In genomic region chr10:110794564-110795205, GRCm38 (mm10) we compare ENCODE assay signal across 8 mouse cellular contexts. TPM values are rescaled to one million over a fixed set of nuclear protein-coding genes. Genes with fewer than 3 reads are reported as not detected.
DNase-seq lines count a peak whose midpoint lies in the region; ATAC-seq and TF ChIP-seq lines count a peak whose summit lies in the region.

No protein-coding gene starts in this region.

- DNase-seq in kidney, adult 18-20 months = peak; percentile 51
- no peak for DNase-seq in kidney, adult 11 months
- DNase-seq in Patski (ENCODE audit: low read depth, low spot score) = no peak
- peak; percentile 86 for DNase-seq in embryo, embryonic 10.5 days (ENCODE audit: low spot score)
- DNase-seq in heart, embryonic 10.5 days (ENCODE audit: low spot score) = peak; percentile 20
- peak; percentile 52 for DNase-seq in kidney, adult 9 months

- WGBS in heart, embryonic 10.5 days = 21% methylated on average over 12 of the region's 12 CpGs
- WGBS in lung, embryonic 16.5 days = 8% methylated on average over 12 of the region's 12 CpGs

- no peak overlapping the region for H3K9ac ChIP-seq in lung, embryonic 16.5 days (ENCODE audit: low read length)

- no peaks in the 10 kb centered on the region for H3K27me3 ChIP-seq in Patski
- no peaks in the 10 kb centered on the region for H3K27me3 ChIP-seq in heart, embryonic 10.5 days (ENCODE audit: insufficient read depth, poor library complexity, severe bottlenecking)
- H3K27me3 ChIP-seq in lung, embryonic 16.5 days (ENCODE audit: control insufficient read depth, insufficient read depth, low read depth, low read length) = no peaks in the 10 kb centered on the region

- H3K27ac ChIP-seq in heart, embryonic 10.5 days = no peak overlapping the region
- peak overlapping the region; percentile 38; the same call in 1 of the 2 replicates for H3K27ac ChIP-seq in lung, embryonic 16.5 days (ENCODE audit: low read length)

- CTCF ChIA-PET in Patski (lab: Charles Lee) = interaction anchor here (0.7 to 1.5 kb wide), 9 partner anchors 11 to 308 kb away, joined by 3 to 5 read pairs (median 4); no protein-coding TSS in a partner anchor

- peak overlapping the region; percentile 58 for H3K4me2 ChIP-seq in lung, embryonic 16.5 days (ENCODE audit: low read depth, low read length)

- in situ Hi-C loops in Patski (cut with MboI; ENCODE audit: low pct_unique_long_range_greater_than_20kb) = loop anchor here (5.0 to 25.0 kb wide), 3 partner anchors 183 to 693 kb away; no protein-coding TSS in a partner anchor

- no peaks in the 10 kb centered on the region for H3K36me3 ChIP-seq in heart, embryonic 10.5 days
- H3K36me3 ChIP-seq in lung, embryonic 16.5 days (ENCODE audit: control insufficient read depth, insufficient read depth, low read length) = no peaks in the 10 kb centered on the region

- no peak overlapping the region for H3K4me3 ChIP-seq in heart, embryonic 10.5 days
- peak overlapping the region; percentile 21 for H3K4me3 ChIP-seq in lung, embryonic 16.5 days (ENCODE audit: low read length)

- H3K9me3 ChIP-seq in heart, embryonic 10.5 days = no peaks in the 10 kb centered on the region
- H3K9me3 ChIP-seq in lung, embryonic 16.5 days (ENCODE audit: control insufficient read depth, low read length) = no peaks in the 10 kb centered on the region

- H3K4me1 ChIP-seq in heart, embryonic 10.5 days = 0 out of 2 replicates have a peak, but pooled peaks cover 6% of the 10 kb centered on the region
- peaks cover 12% of the 10 kb centered on the region for H3K4me1 ChIP-seq in lung, embryonic 16.5 days (replicated peaks; ENCODE audit: control insufficient read depth, insufficient read depth, low read length)

- POLR2A ChIA-PET in Patski (lab: Charles Lee) = no interaction called here

- peak; percentile 71 for ATAC-seq in Patski
- ATAC-seq in lung, embryonic 16.5 days (ENCODE audit: low read depth) = peak; percentile 57
- peak; percentile 78 for ATAC-seq in neutrophil, adult 5-6 weeks (ENCODE audit: extremely low read depth, insufficient number of reproducible peaks, low FRiP score, poor library complexity, severe bottlenecking)

- TF ChIP-seq CTCF in Patski (IDR thresholded peaks at IDR 0.05) = peak; percentile 88

RNA-seq across cellular contexts. Expression of gene E2f7, which starts 49.4 kb away (rescaled TPM):
- 3.1 TPM for polyA plus RNA-seq in Patski (2021)
- polyA plus RNA-seq in heart, embryonic 10.5 days (2016; fragmentation: Nextera tagmentation; extraction: Ambion mirVana) = 26.6 and 32.4 TPM in 2 replicates
- polyA plus RNA-seq in lung, embryonic 16.5 days (2015; fragmentation: Nextera tagmentation; extraction: Ambion mirVana) = 31.8 and 34.1 TPM in 2 replicates
- not detected in 2 replicates for total RNA-seq in neutrophil, adult 5-6 weeks (2017)

Comparison
In these comparisons a context has a peak if more than half of its experiments do, and no peak if none do; other contexts are left out.
1. DNase-seq: peak in kidney, adult 18-20 months (single experiment), embryo, embryonic 10.5 days (single experiment), heart, embryonic 10.5 days (single experiment) and kidney, adult 9 months (single experiment); none in kidney, adult 11 months (single experiment) and Patski (single experiment).
2. Peak in every context shown above with its lines, with median percentiles within 50 percentile points of each other: ATAC-seq.